Mouse (Mus musculus): Measurements from ENCODE around the gene Prpf39.

DNA sequence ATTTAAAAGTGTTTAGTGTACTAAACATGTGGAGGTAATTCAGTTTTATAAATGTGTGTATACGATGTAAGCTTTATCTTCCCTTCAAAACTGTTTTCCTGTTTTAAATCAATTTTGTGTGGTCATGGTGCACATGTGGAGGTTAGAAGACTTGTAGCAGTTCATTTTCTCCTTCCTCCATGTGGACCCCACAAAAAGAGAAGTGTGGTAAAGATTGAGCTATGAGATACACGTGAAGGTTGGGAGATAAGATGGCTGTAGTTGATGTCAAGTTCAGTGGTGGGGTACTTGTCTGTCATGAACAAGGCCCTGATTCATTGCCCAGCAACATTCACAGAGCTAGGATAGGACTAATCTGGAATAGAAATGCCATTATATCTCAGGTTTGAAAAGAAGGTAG lies 22.1 kb downstream of the Prpf39 start:
- TF ChIP-seq CTCF (IDR thresholded peaks at IDR 0.05; ENCODE audit: low read depth, low read length): no peak
- TF ChIP-seq TAL1 (conservative IDR thresholded peaks at IDR 0.05; ENCODE audit: low read depth, low read length): no peak
- TF ChIP-seq GATA1 (IDR thresholded peaks at IDR 0.05; ENCODE audit: borderline replicate concordance, low read length): no peak
- TF ChIP-seq GATA2 (IDR thresholded peaks at IDR 0.05; ENCODE audit: borderline replicate concordance, low read depth, low read length): no peak

Measured in G1E (cell line).